9 mouse cellular contexts compared by ENCODE assay signal in genomic region chr13:49242321-49243065, GRCm38 (mm10). TPM values are rescaled to one million over a fixed set of nuclear protein-coding genes. Genes with fewer than 3 reads are reported as not detected.
A peak's percentile ranks its signal among the peaks of the same experiment; 100 is the strongest.
DNase-seq lines count a peak whose midpoint lies in the region; ATAC-seq and TF ChIP-seq lines count a peak whose summit lies in the region.
"Had no signal": no experiment of that assay in that cellular context is flagged by ENCODE, and none has a peak within 500 bp of the region (broad histone marks: within the 10 kb centered on the region; RNA-seq: fewer than 3 reads in every experiment).

No protein-coding gene starts in this region.

- H3K4me1 ChIP-seq in forebrain, embryonic 12.5 days = peaks cover 3% of the 10 kb centered on the region
- no peaks in the 10 kb centered on the region for H3K4me1 ChIP-seq in forebrain, postnatal 0 days (ENCODE audit: insufficient read depth)

- peak; percentile 88 to 90 for ATAC-seq in hematopoietic stem cell, adult 5-6 weeks (replicated peaks in 1 of 2; ENCODE audit: insufficient read depth in 1 of 2, low FRiP score in 2 of 2, low TSS enrichment in 1 of 2, low read depth in 1 of 2, poor library complexity in 2 of 2, severe bottlenecking in 2 of 2)
- peak; percentile 86 for ATAC-seq in megakaryocyte progenitor cell, adult 5-6 weeks (replicated peaks; ENCODE audit: poor library complexity)
- no peak for ATAC-seq in forebrain, embryonic 12.5 days (ENCODE audit: low FRiP score)
- ATAC-seq in forebrain, postnatal 0 days = no peak

- intact Hi-C loops in left cerebral cortex, postnatal 14 days (cut with DNase I) = no loop called here
- intact Hi-C loops in left cerebral cortex, postnatal 36 days (cut with DNase I) = no loop called here

- peak; percentile 22 to 36 for DNase-seq in left cerebral cortex, postnatal 14 days (ENCODE audit: low spot score in 2 of 2)
- no peak for DNase-seq in left cerebral cortex, postnatal 36 days (ENCODE audit: low spot score in 2 of 2)
- DNase-seq in thymus, postnatal 14 days = peak; percentile 88
- DNase-seq in cerebellum, adult 18-20 months = no peak
- DNase-seq in forebrain, postnatal 0 days = no peak

- WGBS in forebrain, embryonic 12.5 days = 82% methylated on average over 9 of the region's 9 CpGs
- WGBS in forebrain, postnatal 0 days = 70% methylated on average over 9 of the region's 9 CpGs

- H3K4me2 ChIP-seq in forebrain, embryonic 12.5 days = no peak overlapping the region
- no peak overlapping the region for H3K4me2 ChIP-seq in forebrain, postnatal 0 days (ENCODE audit: low read depth)
- H3K4me2 ChIP-seq: limb, embryonic 13.5 days had no signal

- H3K9ac ChIP-seq in forebrain, embryonic 12.5 days = no peak overlapping the region
- H3K9ac ChIP-seq in forebrain, postnatal 0 days = no peak overlapping the region
- H3K9ac ChIP-seq: limb, embryonic 13.5 days had no signal

- no peak overlapping the region for H3K4me3 ChIP-seq in forebrain, embryonic 12.5 days (replicated peaks)
- H3K4me3 ChIP-seq in forebrain, postnatal 0 days (ENCODE audit: low read depth, low read length) = no peak overlapping the region
- H3K4me3 ChIP-seq: limb, embryonic 13.5 days had no signal

- no peak overlapping the region for H3K27ac ChIP-seq in forebrain, embryonic 12.5 days
- H3K27ac ChIP-seq in forebrain, postnatal 0 days (ENCODE audit: low read depth, low read length) = no peak overlapping the region
- H3K27ac ChIP-seq: limb, embryonic 13.5 days had no signal

- no peak for TF ChIP-seq CTCF in forebrain, postnatal 0 days (IDR thresholded peaks at IDR 0.05; ENCODE audit: low read depth)

- H3K36me3 ChIP-seq in forebrain, embryonic 12.5 days (replicated peaks) = no peaks in the 10 kb centered on the region
- H3K36me3 ChIP-seq in forebrain, postnatal 0 days (ENCODE audit: insufficient read depth) = no peaks in the 10 kb centered on the region
- H3K36me3 ChIP-seq: limb, embryonic 13.5 days had no signal

- no peaks in the 10 kb centered on the region for H3K9me3 ChIP-seq in forebrain, embryonic 12.5 days
- H3K9me3 ChIP-seq in forebrain, postnatal 0 days (ENCODE audit: low read length) = no peaks in the 10 kb centered on the region
- H3K9me3 ChIP-seq: limb, embryonic 13.5 days had no signal

- H3K27me3 ChIP-seq in forebrain, embryonic 12.5 days = peaks cover 19% of the 10 kb centered on the region
- H3K27me3 ChIP-seq in forebrain, postnatal 0 days (ENCODE audit: insufficient read depth, low read length) = peaks cover 13% of the 10 kb centered on the region; the same call in 1 of the 2 replicates

RNA-seq across cellular contexts. Expression of gene Susd3, which starts 6.0 kb away (rescaled TPM):
- 1 to 10 TPM; 2.5 to 5.0 TPM for total RNA-seq in left cerebral cortex, postnatal 14 days (2021)
- total RNA-seq in left cerebral cortex, postnatal 36 days (2021) = 1 to 10 TPM; 2.4 to 2.7 TPM
- 5.1 and 10.8 TPM in 2 replicates for total RNA-seq in hematopoietic stem cell, adult 5-6 weeks (2017)
- total RNA-seq in megakaryocyte progenitor cell, adult 5-6 weeks (2015) = 3.8 and 5.7 TPM in 2 replicates
- 1.7 and 4.0 TPM in 2 replicates for total RNA-seq in megakaryocyte progenitor cell, adult 5-6 weeks (2017)
- 0.69 and 0.84 TPM in 2 replicates for polyA plus RNA-seq in forebrain, embryonic 12.5 days (2016; fragmentation: Nextera tagmentation; extraction: Ambion mirVana)
- 0.38 and 0.85 TPM in 2 replicates for total RNA-seq in forebrain, postnatal 0 days (2014; rRNA removed)
- polyA plus RNA-seq in forebrain, postnatal 0 days (2015; fragmentation: Nextera tagmentation; extraction: Ambion mirVana) = 0.77 and 1.2 TPM in 2 replicates

RNA-seq across cellular contexts. Expression of gene Card19, which starts 26.7 kb away (rescaled TPM):
- total RNA-seq in left cerebral cortex, postnatal 14 days (2021) = 10 to 100 TPM in 1 of 2 experiments, 1 to 10 TPM in 1; 9.9 to 14.1 TPM
- 10 to 100 TPM; 12.2 to 13.2 TPM for total RNA-seq in left cerebral cortex, postnatal 36 days (2021)
- 56.7 and 94.3 TPM in 2 replicates for total RNA-seq in hematopoietic stem cell, adult 5-6 weeks (2017)
- 20.1 and 27.1 TPM in 2 replicates for total RNA-seq in megakaryocyte progenitor cell, adult 5-6 weeks (2015)
- 22.1 and 30.2 TPM in 2 replicates for total RNA-seq in megakaryocyte progenitor cell, adult 5-6 weeks (2017)
- polyA plus RNA-seq in forebrain, embryonic 12.5 days (2016; fragmentation: Nextera tagmentation; extraction: Ambion mirVana) = 15.3 and 17.2 TPM in 2 replicates
- total RNA-seq in forebrain, postnatal 0 days (2014; rRNA removed) = 14.9 and 15.8 TPM in 2 replicates
- polyA plus RNA-seq in forebrain, postnatal 0 days (2015; fragmentation: Nextera tagmentation; extraction: Ambion mirVana) = 32.0 TPM in 2 replicates

RNA-seq across cellular contexts. Expression of gene Ninj1, which starts 55.2 kb away (rescaled TPM):
- total RNA-seq in left cerebral cortex, postnatal 14 days (2021) = 10 to 100 TPM; 19.5 to 28.5 TPM
- 10 to 100 TPM; 18.6 to 23.9 TPM for total RNA-seq in left cerebral cortex, postnatal 36 days (2021)
- total RNA-seq in hematopoietic stem cell, adult 5-6 weeks (2017) = 58.6 and 65.6 TPM in 2 replicates
- 68.2 and 69.6 TPM in 2 replicates for total RNA-seq in megakaryocyte progenitor cell, adult 5-6 weeks (2015)
- total RNA-seq in megakaryocyte progenitor cell, adult 5-6 weeks (2017) = 38.4 and 38.8 TPM in 2 replicates
- polyA plus RNA-seq in forebrain, embryonic 12.5 days (2016; fragmentation: Nextera tagmentation; extraction: Ambion mirVana) = 14.3 and 16.9 TPM in 2 replicates
- 16.5 and 28.6 TPM in 2 replicates for total RNA-seq in forebrain, postnatal 0 days (2014; rRNA removed)
- 37.0 and 43.1 TPM in 2 replicates for polyA plus RNA-seq in forebrain, postnatal 0 days (2015; fragmentation: Nextera tagmentation; extraction: Ambion mirVana)

Comparison
In these comparisons a context has a peak if more than half of its experiments do, and no peak if none do; other contexts are left out.
1. DNase-seq: peak in left cerebral cortex, postnatal 14 days (2 of 2) and thymus, postnatal 14 days (single experiment); none in left cerebral cortex, postnatal 36 days (0 of 2), cerebellum, adult 18-20 months (0 of 2) and forebrain, postnatal 0 days (single experiment).
2. ATAC-seq: peak in hematopoietic stem cell, adult 5-6 weeks (2 of 2) and megakaryocyte progenitor cell, adult 5-6 weeks (single experiment); none in forebrain, embryonic 12.5 days (single experiment) and forebrain, postnatal 0 days (single experiment).